Mouse (Mus musculus): ENCODE measurements around the gene Zmpste24.

- TF ChIP-seq POLR2A (IDR thresholded peaks at IDR 0.05; ENCODE audit: control insufficient read depth, low read depth, low read length) (no peak), CTCF (IDR thresholded peaks at IDR 0.05; ENCODE audit: control insufficient read depth, insufficient read depth, insufficient replicate concordance, low read depth, low read length) (no peak)
Observed at GRCm38 (mm10) chr4:121023464-121023863, 74.6 kb downstream of the Zmpste24 start.

All from testis, adult 2 months (tissue).